Mouse (Mus musculus) spleen, postnatal 0 days (tissue): ENCODE data around the gene Sod3. TPM values are rescaled to one million over a fixed set of nuclear protein-coding genes. Genes with fewer than 3 reads are reported as not detected.

Experiments
- polyA plus RNA-seq: library from polyadenylated mRNA; unstranded; fragments of >200 nt; fragmentation: Nextera tagmentation; extraction: Ambion mirVana; gene quantifications from 2 replicates; pipeline ENCODE4 v1.2.1, GENCODE M21; 2015

Sod3 gene
- 1.1 and 1.6 TPM in 2 replicates for polyA plus RNA-seq

GRCm38 (mm10) chr5:52363468-52364150 is at the start of gene Sod3:
TSS of gene Sod3 (plus strand) at chr5:52363791.

Other genes with a start within 250 kb of the Sod3 start
- 77.7 and 79.4 TPM in 2 replicates for gene Dhx15, start 173.3 kb upstream of the Sod3 start, polyA plus RNA-seq
- 0.73 and 1.0 TPM in 2 replicates for gene Ccdc149, start 107.7 kb downstream of the Sod3 start, polyA plus RNA-seq
- gene Lgi2, start 202.7 kb downstream of the Sod3 start, polyA plus RNA-seq = 0.53 and 0.81 TPM in 2 replicates